Mouse (Mus musculus) thymus, postnatal 14 days (tissue): ENCODE data around the gene Fam71f1.
A peak's percentile ranks its signal among the peaks of the same experiment; 100 is the strongest.

Experiments
- DNase-seq: peaks from one replicate; pipeline ENCODE4 v3.0.0; 2021

Fam71f1 gene

GRCm38 (mm10) chr6:29318879-29319278, at the start of gene Fam71f1:
Gene Fam71f1, plus strand, starts transcription at chr6:29319140.
- DNase-seq: no peak

- peak; percentile 53 for DNase-seq
Measured at GRCm38 (mm10) chr6:29270961-29271360, 48.0 kb upstream of the Fam71f1 start.

GRCm38 (mm10) chr6:29272312-29273072, 46.4 kb upstream of the Fam71f1 start, which contains the start of gene Hilpda:
Gene Hilpda, plus strand, starts transcription at chr6:29272488.
- DNase-seq: peak; percentile 91

GRCm38 (mm10) chr6:29276746-29277145, 42.2 kb upstream of the Fam71f1 start:
- no peak for DNase-seq

- DNase-seq: peak; percentile 53
Measured at GRCm38 (mm10) chr6:29278513-29279267, 40.2 kb upstream of the Fam71f1 start.

GRCm38 (mm10) chr6:29279293-29279692, 39.6 kb upstream of the Fam71f1 start, which contains the start of gene Fam71f2:
Gene Fam71f2, plus strand, starts transcription at chr6:29279593.
- no peak for DNase-seq

GRCm38 (mm10) chr6:29280671-29281070, 38.3 kb upstream of the Fam71f1 start:
- DNase-seq: no peak

GRCm38 (mm10) chr6:29286870-29287269, 32.1 kb upstream of the Fam71f1 start:
- peak; percentile 44 for DNase-seq

GRCm38 (mm10) chr6:29287481-29287880, 31.5 kb upstream of the Fam71f1 start:
- no peak for DNase-seq

GRCm38 (mm10) chr6:29287944-29288343, 31.0 kb upstream of the Fam71f1 start:
- DNase-seq: no peak

- no peak for DNase-seq
Measured at GRCm38 (mm10) chr6:29288651-29289050, 30.3 kb upstream of the Fam71f1 start.

GRCm38 (mm10) chr6:29299112-29299511, 19.8 kb upstream of the Fam71f1 start:
- no peak for DNase-seq

GRCm38 (mm10) chr6:29303251-29303650, 15.7 kb upstream of the Fam71f1 start:
- no peak for DNase-seq

- no peak for DNase-seq
Measured at GRCm38 (mm10) chr6:29303726-29304125, 15.2 kb upstream of the Fam71f1 start.

- no peak for DNase-seq
Measured at GRCm38 (mm10) chr6:29305462-29305861, 13.5 kb upstream of the Fam71f1 start.

- DNase-seq: no peak
Measured at GRCm38 (mm10) chr6:29308846-29309605, 9.9 kb upstream of the Fam71f1 start.

GRCm38 (mm10) chr6:29313690-29314202, 5.2 kb upstream of the Fam71f1 start:
- DNase-seq: no peak

GRCm38 (mm10) chr6:29317286-29317685, 1.7 kb upstream of the Fam71f1 start:
- DNase-seq: no peak

GRCm38 (mm10) chr6:29317941-29318340, 999 bp upstream of the Fam71f1 start:
- no peak for DNase-seq

- no peak for DNase-seq
Measured at GRCm38 (mm10) chr6:29321586-29321985, 2.6 kb downstream of the Fam71f1 start.

- DNase-seq: no peak
Measured at GRCm38 (mm10) chr6:29322147-29322546, 3.2 kb downstream of the Fam71f1 start.

GRCm38 (mm10) chr6:29322735-29323134, 3.8 kb downstream of the Fam71f1 start:
- no peak for DNase-seq

- DNase-seq: no peak
Measured at GRCm38 (mm10) chr6:29326961-29327360, 8.0 kb downstream of the Fam71f1 start.
